Mouse (Mus musculus): ENCODE data around the gene Smarcal1. TPM values are rescaled to one million over a fixed set of nuclear protein-coding genes. Genes with fewer than 3 reads are reported as not detected.

Gene Smarcal1
- polyA plus RNA-seq, 1 experiment from 2014 or later = 33.5 TPM

DNA sequence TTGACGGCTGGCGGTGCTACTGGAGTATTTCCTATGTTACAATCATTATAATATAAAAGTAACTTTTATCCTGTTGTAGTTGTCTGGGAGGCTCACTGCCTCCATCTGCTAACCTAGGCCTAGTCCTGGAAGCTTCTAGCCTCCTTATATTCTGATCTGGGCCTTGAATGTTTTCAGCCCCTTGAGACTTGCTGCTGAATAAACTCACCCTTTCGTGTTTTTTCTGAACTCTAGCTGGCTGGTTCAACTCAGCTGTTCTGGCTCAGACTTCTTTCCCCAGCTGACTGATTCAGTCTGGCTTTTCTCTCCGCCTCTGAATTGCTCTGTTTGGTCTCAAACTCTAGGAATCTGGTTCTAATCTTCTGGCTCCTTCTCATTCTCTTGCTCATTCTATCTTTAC is 855 bp downstream of the Smarcal1 start:
- Histone ChIP-seq H3K36me3 (ENCODE audit: control insufficient read depth, insufficient read depth, low read length) (peaks cover 2% of the 10 kb centered on the region; the same call in 1 of the 2 replicates), H3K27me3 (ENCODE audit: control insufficient read depth, insufficient read depth, low read length) (no peaks in the 10 kb centered on the region), H3K4me3 (ENCODE audit: low read depth, low read length) (peak overlapping the region; percentile 60), H3K27ac (ENCODE audit: low read depth, low read length) (no peak overlapping the region), H3K4me2 (ENCODE audit: low read depth) (peak overlapping the region; percentile 61), H3K9ac (ENCODE audit: low read length) (peak overlapping the region; percentile 69), H3K4me1 (ENCODE audit: control insufficient read depth, insufficient read depth, low read length) (no peaks in the 10 kb centered on the region), H3K9me3 (ENCODE audit: control insufficient read depth, low read length) (no peaks in the 10 kb centered on the region)
- no peak for DNase-seq (ENCODE audit: low spot score)
- ATAC-seq (ENCODE audit: insufficient read depth, low FRiP score, low TSS enrichment) = no peak
- WGBS = 86% methylated on average over 4 of the region's 4 CpGs

DNA sequence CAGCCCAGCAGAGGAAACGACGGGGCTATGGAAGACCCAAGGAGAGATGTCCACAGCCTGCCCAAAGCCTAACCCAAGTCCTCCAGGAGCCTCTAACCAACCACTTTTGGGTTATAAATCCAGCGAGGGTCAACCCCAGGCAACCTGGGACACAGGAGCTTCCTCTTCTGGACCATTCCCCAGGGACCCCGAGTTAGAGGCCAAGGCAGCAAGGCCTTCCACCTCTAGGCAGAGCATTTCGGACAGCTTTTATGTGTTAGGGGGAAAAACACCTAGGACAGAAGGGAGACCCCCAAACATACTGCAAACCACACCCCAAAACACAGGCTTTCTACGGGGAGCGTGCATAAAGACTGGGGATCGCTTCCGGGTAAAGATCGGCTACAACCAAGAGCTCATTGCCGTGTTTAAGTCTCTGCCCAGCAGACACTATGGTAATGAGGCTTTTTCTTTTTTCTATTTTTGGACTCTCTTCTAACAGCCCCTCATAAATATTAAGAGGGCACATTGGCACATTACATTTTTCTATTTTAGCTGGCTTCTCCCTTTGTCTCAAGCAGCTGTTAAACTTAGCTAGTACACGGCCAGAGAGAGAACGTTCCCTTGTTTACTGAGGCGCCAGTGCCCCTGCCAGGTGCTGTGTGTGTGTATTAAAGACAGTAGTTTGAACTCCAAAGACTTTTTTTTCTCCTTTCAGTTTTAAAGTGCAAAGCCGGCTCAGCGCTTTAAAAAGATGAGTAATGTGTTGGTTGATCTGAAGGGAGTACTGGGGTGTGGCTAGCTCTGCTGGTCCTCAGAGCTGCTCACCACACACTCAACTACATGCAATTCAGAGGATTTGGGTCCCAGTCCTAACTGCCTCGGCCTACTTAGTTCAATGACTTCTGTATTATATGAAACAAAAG is 3.2 kb downstream of the Smarcal1 start:
- peaks cover 2% of the 10 kb centered on the region for H3K36me3 ChIP-seq (ENCODE audit: control insufficient read depth, insufficient read depth, low read length)
- DNase-seq (ENCODE audit: low spot score) = no peak
- H3K4me2 ChIP-seq (ENCODE audit: low read depth) = no peak overlapping the region
- no peaks in the 10 kb centered on the region for H3K27me3 ChIP-seq (ENCODE audit: control insufficient read depth, insufficient read depth, low read length)
- H3K27ac ChIP-seq (ENCODE audit: low read depth, low read length) = no peak overlapping the region
- H3K9ac ChIP-seq (ENCODE audit: low read length) = no peak overlapping the region
- H3K4me1 ChIP-seq (ENCODE audit: control insufficient read depth, insufficient read depth, low read length) = no peaks in the 10 kb centered on the region
- ATAC-seq (ENCODE audit: insufficient read depth, low FRiP score, low TSS enrichment) = no peak
- 91% methylated on average over 17 of the region's 17 CpGs for WGBS
- H3K9me3 ChIP-seq (ENCODE audit: control insufficient read depth, low read length) = no peaks in the 10 kb centered on the region
- no peak overlapping the region for H3K4me3 ChIP-seq (ENCODE audit: low read depth, low read length)

DNA sequence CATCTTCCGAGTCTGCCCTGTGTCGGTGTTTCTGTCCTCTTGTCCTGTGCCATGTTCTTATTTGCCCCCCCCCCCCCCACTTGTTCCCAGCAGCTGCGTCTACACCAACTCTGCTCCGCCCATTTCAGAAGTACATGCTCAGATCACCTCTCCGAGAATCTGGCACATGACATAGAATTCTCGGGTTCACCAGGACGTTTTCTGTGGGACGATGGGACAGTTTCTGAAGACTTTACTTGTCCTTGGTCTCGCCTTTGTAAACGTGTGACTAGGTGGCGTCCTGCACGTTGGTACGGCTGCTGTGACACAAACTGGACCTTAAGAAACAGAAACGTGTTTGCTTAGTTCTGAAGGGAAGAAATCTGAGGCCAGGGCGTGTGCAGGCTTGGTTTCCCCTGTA is 4.5 kb downstream of the Smarcal1 start:
- no peak overlapping the region for H3K4me3 ChIP-seq (ENCODE audit: low read depth, low read length)
- 94% methylated on average over 15 of the region's 15 CpGs for WGBS
- H3K4me1 ChIP-seq (ENCODE audit: control insufficient read depth, insufficient read depth, low read length) = no peaks in the 10 kb centered on the region
- H3K27ac ChIP-seq (ENCODE audit: low read depth, low read length) = no peak overlapping the region
- H3K9ac ChIP-seq (ENCODE audit: low read length) = no peak overlapping the region
- ATAC-seq (ENCODE audit: insufficient read depth, low FRiP score, low TSS enrichment) (no peak), DNase-seq (ENCODE audit: low spot score) (no peak)
- H3K36me3 ChIP-seq (ENCODE audit: control insufficient read depth, insufficient read depth, low read length) = peaks cover 4% of the 10 kb centered on the region
- H3K27me3 ChIP-seq (ENCODE audit: control insufficient read depth, insufficient read depth, low read length) = no peaks in the 10 kb centered on the region
- H3K4me2 ChIP-seq (ENCODE audit: low read depth) = no peak overlapping the region
- H3K9me3 ChIP-seq (ENCODE audit: control insufficient read depth, low read length) = no peaks in the 10 kb centered on the region

DNA sequence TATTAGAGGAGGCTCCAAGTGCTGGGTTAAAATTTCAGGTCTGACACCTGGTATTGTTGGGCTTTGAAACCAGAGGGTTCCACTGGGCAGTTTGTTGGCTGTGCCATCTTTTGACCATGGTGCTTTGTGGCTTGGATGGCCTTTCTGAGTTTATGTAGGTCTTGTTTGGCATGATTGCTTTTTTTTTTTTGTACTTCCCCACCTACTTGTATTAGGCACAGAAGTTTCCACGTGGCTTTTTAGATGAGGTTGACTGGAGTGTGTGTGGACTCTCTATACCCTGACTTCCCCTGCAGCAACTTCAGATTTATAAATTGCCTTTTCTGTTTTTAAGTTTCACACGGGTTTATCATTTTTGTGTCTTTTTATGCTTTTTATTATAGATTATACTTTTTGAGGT is 5.7 kb downstream of the Smarcal1 start:
- H3K36me3 ChIP-seq (ENCODE audit: control insufficient read depth, insufficient read depth, low read length) = peaks cover 4% of the 10 kb centered on the region
- DNase-seq (ENCODE audit: low spot score) = no peak
- ATAC-seq (ENCODE audit: insufficient read depth, low FRiP score, low TSS enrichment) = no peak
- no peak overlapping the region for H3K27ac ChIP-seq (ENCODE audit: low read depth, low read length)
- H3K4me1 ChIP-seq (ENCODE audit: control insufficient read depth, insufficient read depth, low read length) = no peaks in the 10 kb centered on the region
- no peaks in the 10 kb centered on the region for H3K9me3 ChIP-seq (ENCODE audit: control insufficient read depth, low read length)
- no peak overlapping the region for H3K9ac ChIP-seq (ENCODE audit: low read length)
- no peak overlapping the region for H3K4me3 ChIP-seq (ENCODE audit: low read depth, low read length)
- H3K4me2 ChIP-seq (ENCODE audit: low read depth) = no peak overlapping the region
- H3K27me3 ChIP-seq (ENCODE audit: control insufficient read depth, insufficient read depth, low read length) = no peaks in the 10 kb centered on the region
- 89% methylated on average over 2 of the region's 2 CpGs for WGBS

DNA sequence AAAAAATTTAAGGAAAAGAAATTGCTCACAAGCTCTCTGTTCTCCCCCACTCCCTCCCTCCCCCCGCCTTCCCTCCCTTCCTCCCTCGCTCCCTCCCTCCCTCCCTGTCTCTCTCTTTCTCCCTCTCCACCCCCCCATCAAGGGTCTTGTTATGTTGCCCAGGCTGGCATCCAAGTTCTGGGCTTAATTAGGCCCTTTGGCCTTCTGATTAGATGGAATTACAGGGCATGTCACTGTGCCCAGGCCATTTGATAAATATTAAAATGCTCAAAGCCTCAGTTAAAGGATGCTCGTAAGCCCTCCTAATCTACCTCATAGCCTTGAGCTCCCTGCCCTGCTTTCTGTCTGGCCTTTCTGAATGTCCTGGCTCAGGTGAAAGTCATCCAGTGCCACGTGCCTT is 7.6 kb downstream of the Smarcal1 start:
- H3K27me3 ChIP-seq (ENCODE audit: control insufficient read depth, insufficient read depth, low read length) = no peaks in the 10 kb centered on the region
- H3K4me2 ChIP-seq (ENCODE audit: low read depth) = no peak overlapping the region
- peaks cover 3% of the 10 kb centered on the region for H3K36me3 ChIP-seq (ENCODE audit: control insufficient read depth, insufficient read depth, low read length)
- no peak for ATAC-seq (ENCODE audit: insufficient read depth, low FRiP score, low TSS enrichment)
- no peak overlapping the region for H3K9ac ChIP-seq (ENCODE audit: low read length)
- 93% methylated on average over 4 of the region's 4 CpGs for WGBS
- no peak overlapping the region for H3K27ac ChIP-seq (ENCODE audit: low read depth, low read length)
- no peaks in the 10 kb centered on the region for H3K9me3 ChIP-seq (ENCODE audit: control insufficient read depth, low read length)
- DNase-seq (ENCODE audit: low spot score) = no peak
- H3K4me3 ChIP-seq (ENCODE audit: low read depth, low read length) = no peak overlapping the region
- no peaks in the 10 kb centered on the region for H3K4me1 ChIP-seq (ENCODE audit: control insufficient read depth, insufficient read depth, low read length)

DNA sequence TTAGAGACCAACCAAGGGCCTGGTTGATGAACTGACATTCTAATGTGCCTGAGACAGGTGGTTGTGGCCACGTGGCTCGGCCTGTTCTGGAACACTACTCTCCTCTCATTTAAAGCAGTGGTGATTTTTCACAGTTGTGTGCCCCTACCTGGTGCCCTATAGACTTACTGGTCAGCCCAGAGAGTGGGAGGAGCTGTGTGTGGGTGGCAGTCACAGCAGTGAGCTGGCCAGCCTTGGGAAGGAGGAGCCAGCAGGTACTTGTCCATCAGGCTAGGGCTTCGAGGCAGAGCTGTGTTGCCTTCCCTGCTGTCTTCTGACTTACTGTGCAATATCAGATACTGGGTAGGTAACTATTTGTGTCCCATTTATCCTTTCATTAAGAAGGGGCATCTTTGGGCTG is 9.3 kb downstream of the Smarcal1 start:
- WGBS = 93% methylated on average over 3 of the region's 3 CpGs
- Histone ChIP-seq H3K4me2 (ENCODE audit: low read depth) (no peak overlapping the region), H3K27ac (ENCODE audit: low read depth, low read length) (no peak overlapping the region), H3K4me3 (ENCODE audit: low read depth, low read length) (no peak overlapping the region), H3K9me3 (ENCODE audit: control insufficient read depth, low read length) (no peaks in the 10 kb centered on the region), H3K9ac (ENCODE audit: low read length) (no peak overlapping the region), H3K27me3 (ENCODE audit: control insufficient read depth, insufficient read depth, low read length) (no peaks in the 10 kb centered on the region), H3K4me1 (ENCODE audit: control insufficient read depth, insufficient read depth, low read length) (no peaks in the 10 kb centered on the region), H3K36me3 (ENCODE audit: control insufficient read depth, insufficient read depth, low read length) (peaks cover 6% of the 10 kb centered on the region)
- ATAC-seq (ENCODE audit: insufficient read depth, low FRiP score, low TSS enrichment) (no peak), DNase-seq (ENCODE audit: low spot score) (no peak)

DNA sequence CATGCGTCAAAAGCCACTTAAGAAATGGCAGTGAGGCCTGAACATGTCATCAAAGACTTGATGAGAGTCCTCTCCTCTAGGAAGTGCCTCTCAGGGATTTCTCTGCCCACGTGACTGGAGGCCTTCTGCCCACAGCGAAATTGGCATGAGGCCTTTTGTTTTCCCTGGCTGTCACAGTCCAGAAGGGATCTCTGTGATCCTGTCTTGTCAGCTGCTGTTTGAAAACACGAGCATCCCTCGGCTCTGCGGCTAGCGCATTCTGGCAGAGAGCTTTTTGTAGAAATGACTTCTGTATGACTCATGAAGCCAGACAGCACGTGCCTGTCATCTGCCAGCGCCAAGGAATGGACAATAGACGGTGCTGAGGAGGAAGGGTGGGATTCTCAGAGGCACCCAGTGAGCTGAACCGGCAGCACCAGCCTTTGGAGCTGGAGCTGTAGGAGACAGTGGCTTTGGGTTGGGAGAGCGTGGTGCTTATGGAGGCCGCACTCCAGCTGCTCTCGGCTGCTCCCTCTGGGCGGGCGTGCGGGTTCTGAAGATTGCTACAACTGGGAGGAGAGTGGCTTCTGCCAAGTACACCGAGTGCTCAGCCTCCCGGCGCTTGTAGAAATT is 10.4 kb downstream of the Smarcal1 start:
- H3K9me3 ChIP-seq (ENCODE audit: control insufficient read depth, low read length) = no peaks in the 10 kb centered on the region
- 88% methylated on average over 20 of the region's 20 CpGs for WGBS
- no peak overlapping the region for H3K4me3 ChIP-seq (ENCODE audit: low read depth, low read length)
- H3K27me3 ChIP-seq (ENCODE audit: control insufficient read depth, insufficient read depth, low read length) = no peaks in the 10 kb centered on the region
- H3K4me1 ChIP-seq (ENCODE audit: control insufficient read depth, insufficient read depth, low read length) = no peaks in the 10 kb centered on the region
- no peak for ATAC-seq (ENCODE audit: insufficient read depth, low FRiP score, low TSS enrichment)
- H3K4me2 ChIP-seq (ENCODE audit: low read depth) = no peak overlapping the region
- DNase-seq (ENCODE audit: low spot score) = no peak
- no peak overlapping the region for H3K27ac ChIP-seq (ENCODE audit: low read depth, low read length)
- peaks cover 6% of the 10 kb centered on the region for H3K36me3 ChIP-seq (ENCODE audit: control insufficient read depth, insufficient read depth, low read length)
- no peak overlapping the region for H3K9ac ChIP-seq (ENCODE audit: low read length)

DNA sequence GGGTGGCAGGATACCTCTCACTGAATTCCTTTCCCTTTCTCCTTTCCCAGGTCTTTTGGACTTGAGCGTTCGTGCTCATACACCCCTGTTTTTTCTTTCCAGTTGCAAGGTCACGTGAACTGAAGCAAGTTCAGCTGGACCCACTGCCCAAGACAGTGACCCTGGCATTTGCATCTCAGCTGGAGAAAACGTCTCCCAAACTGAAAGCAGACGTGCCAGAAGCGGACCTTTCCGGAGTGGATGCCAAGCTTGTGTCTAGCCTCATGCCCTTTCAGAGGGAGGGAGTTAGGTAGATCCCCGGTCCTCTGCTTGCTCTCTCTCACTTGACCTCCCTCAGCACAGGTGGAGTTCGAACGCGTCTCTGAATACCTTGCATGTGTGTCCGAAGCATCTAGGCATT is 12.6 kb downstream of the Smarcal1 start:
- Histone ChIP-seq H3K9me3 (ENCODE audit: control insufficient read depth, low read length) (no peaks in the 10 kb centered on the region), H3K27me3 (ENCODE audit: control insufficient read depth, insufficient read depth, low read length) (no peaks in the 10 kb centered on the region), H3K4me1 (ENCODE audit: control insufficient read depth, insufficient read depth, low read length) (no peaks in the 10 kb centered on the region), H3K9ac (ENCODE audit: low read length) (no peak overlapping the region), H3K4me3 (ENCODE audit: low read depth, low read length) (no peak overlapping the region), H3K27ac (ENCODE audit: low read depth, low read length) (no peak overlapping the region), H3K36me3 (ENCODE audit: control insufficient read depth, insufficient read depth, low read length) (peaks cover 6% of the 10 kb centered on the region), H3K4me2 (ENCODE audit: low read depth) (no peak overlapping the region)
- DNase-seq (ENCODE audit: low spot score) = no peak
- no peak for ATAC-seq (ENCODE audit: insufficient read depth, low FRiP score, low TSS enrichment)
- WGBS = 93% methylated on average over 12 of the region's 12 CpGs

DNA sequence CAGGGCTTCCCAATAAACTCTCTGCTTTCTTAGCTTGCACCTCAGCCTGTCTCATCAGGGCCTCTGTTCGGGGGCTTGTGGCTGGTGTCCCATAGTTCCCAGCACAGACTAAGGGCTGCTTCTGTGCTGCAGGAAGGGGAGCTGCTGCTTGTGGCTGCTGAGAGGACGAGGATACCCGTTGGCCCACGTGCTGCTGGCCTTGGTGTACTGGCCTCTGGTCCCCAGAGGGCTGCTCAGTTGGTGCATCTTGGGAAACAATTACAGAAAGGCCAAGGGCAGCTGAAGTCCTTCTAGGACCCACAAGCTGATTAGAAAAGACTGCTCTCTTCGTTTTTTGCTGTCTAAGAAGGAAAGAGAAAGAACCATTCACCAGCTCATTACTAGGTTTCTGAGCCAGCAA is 13.2 kb downstream of the Smarcal1 start:
- Histone ChIP-seq H3K27me3 (ENCODE audit: control insufficient read depth, insufficient read depth, low read length) (no peaks in the 10 kb centered on the region), H3K4me2 (ENCODE audit: low read depth) (no peak overlapping the region), H3K4me1 (ENCODE audit: control insufficient read depth, insufficient read depth, low read length) (no peaks in the 10 kb centered on the region), H3K9me3 (ENCODE audit: control insufficient read depth, low read length) (no peaks in the 10 kb centered on the region), H3K36me3 (ENCODE audit: control insufficient read depth, insufficient read depth, low read length) (peaks cover 6% of the 10 kb centered on the region; the same call in 1 of the 2 replicates), H3K9ac (ENCODE audit: low read length) (no peak overlapping the region), H3K27ac (ENCODE audit: low read depth, low read length) (no peak overlapping the region), H3K4me3 (ENCODE audit: low read depth, low read length) (no peak overlapping the region)
- 81% methylated on average over 5 of the region's 5 CpGs for WGBS
- DNase-seq (ENCODE audit: low spot score) = no peak
- no peak for ATAC-seq (ENCODE audit: insufficient read depth, low FRiP score, low TSS enrichment)

Data from neural tube, embryonic 11.5 days (tissue).